In the genomic region with DNA sequence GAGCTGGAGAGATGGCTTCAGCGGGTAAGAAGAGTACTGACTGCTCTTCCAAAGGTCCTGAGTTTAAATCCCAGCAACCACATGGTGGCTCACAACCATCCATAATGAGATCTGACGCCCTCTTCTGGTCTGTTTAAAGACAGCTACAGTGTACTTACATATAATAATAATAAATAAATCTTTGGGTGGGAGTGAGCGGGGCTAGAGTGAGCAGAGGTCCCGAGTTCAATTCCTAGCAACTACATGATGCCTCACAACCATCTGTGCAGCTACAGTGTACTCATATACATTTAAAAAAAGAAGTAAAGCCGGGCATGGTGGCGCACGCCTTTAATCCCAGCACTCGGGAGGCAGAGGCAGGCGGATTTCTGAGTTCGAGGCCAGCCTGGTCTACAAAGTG, we compare ENCODE assay signal across 5 mouse cellular contexts.
DNase-seq lines count a peak whose midpoint lies in the region; ATAC-seq and TF ChIP-seq lines count a peak whose summit lies in the region.
"Not testable (repeated sequence)": the region's sequence is repeated elsewhere in the genome, so short reads cannot be mapped to it uniquely, and the experiment has no call there.

No protein-coding gene starts in this region.

- not testable (repeated sequence) for H3K9ac ChIP-seq in heart, adult 2 months (ENCODE audit: low read depth, low read length); kidney, postnatal 0 days (ENCODE audit: low read depth, low read length); midbrain, embryonic 11.5 days (ENCODE audit: low read length)

- H3K4me3 ChIP-seq in cerebellum, adult 2 months (replicated peaks; ENCODE audit: insufficient read depth, low read depth, low read length); heart, adult 2 months; kidney, postnatal 0 days (replicated peaks; ENCODE audit: low read depth, low read length); midbrain, embryonic 11.5 days (ENCODE audit: low read depth, low read length): not testable (repeated sequence)

- peak; percentile 53 for DNase-seq in R1 (ENCODE audit: low read depth, low spot score)
- DNase-seq in cerebellum, adult 2 months; heart, adult 2 months; kidney, postnatal 0 days (ENCODE audit: low spot score): not testable (repeated sequence)
- DNase-seq in midbrain, embryonic 11.5 days (ENCODE audit: low spot score, missing footprints), result peak; percentile 51

- 92% methylated on average over 10 of the region's 10 CpGs for WGBS in cerebellum, adult 2 months
- 93% methylated on average over 10 of the region's 10 CpGs for WGBS in heart, adult 2 months
- WGBS in kidney, postnatal 0 days, result 93% methylated on average over 10 of the region's 10 CpGs
- 94% methylated on average over 10 of the region's 10 CpGs for WGBS in midbrain, embryonic 11.5 days

- H3K9me3 ChIP-seq in kidney, postnatal 0 days (replicated peaks; ENCODE audit: low read length); midbrain, embryonic 11.5 days (ENCODE audit: control insufficient read depth, low read length): not testable (repeated sequence)

- H3K4me1 ChIP-seq in cerebellum, adult 2 months (ENCODE audit: control insufficient read depth, insufficient read depth, low read length), result peaks cover 18% of the 10 kb centered on the region
- peaks cover 28% of the 10 kb centered on the region for H3K4me1 ChIP-seq in heart, adult 2 months (ENCODE audit: control insufficient read depth, insufficient read depth, low read length)
- H3K4me1 ChIP-seq in kidney, postnatal 0 days (replicated peaks; ENCODE audit: insufficient read depth, low read length); midbrain, embryonic 11.5 days (ENCODE audit: control insufficient read depth, insufficient read depth, low read length): not testable (repeated sequence)

- not testable (repeated sequence) for H3K79me2 ChIP-seq in heart, adult 2 months (replicated peaks; ENCODE audit: control insufficient read depth, insufficient read depth, low read length)

- H3K27me3 ChIP-seq in cerebellum, adult 2 months (ENCODE audit: control insufficient read depth, insufficient read depth, low read length); heart, adult 2 months (ENCODE audit: control insufficient read depth, insufficient read depth, low read length); kidney, postnatal 0 days (ENCODE audit: insufficient read depth, low read length); midbrain, embryonic 11.5 days (ENCODE audit: control insufficient read depth, insufficient read depth, low read length): not testable (repeated sequence)

- not testable (repeated sequence) for TF ChIP-seq EP300 in heart, adult 2 months (IDR thresholded peaks at IDR 0.05; ENCODE audit: insufficient read depth, low read depth, low read length)

- ATAC-seq in kidney, postnatal 0 days (replicated peaks; ENCODE audit: low FRiP score, low read depth); midbrain, embryonic 11.5 days (ENCODE audit: low FRiP score): not testable (repeated sequence)

- TF ChIP-seq POLR2A in cerebellum, adult 2 months (IDR thresholded peaks at IDR 0.05; ENCODE audit: borderline replicate concordance, insufficient read depth, low read length); heart, adult 2 months (IDR thresholded peaks at IDR 0.05; ENCODE audit: insufficient read depth, low read depth, low read length): not testable (repeated sequence)

- not testable (repeated sequence) for TF ChIP-seq CTCF in cerebellum, adult 2 months (IDR thresholded peaks at IDR 0.05; ENCODE audit: borderline replicate concordance, insufficient read depth, low read depth, low read length)
- TF ChIP-seq CTCF in heart, adult 2 months (IDR thresholded peaks at IDR 0.05), result peak; percentile 25
- TF ChIP-seq CTCF in kidney, postnatal 0 days (IDR thresholded peaks at IDR 0.05; ENCODE audit: low read depth), result 0 out of 2 replicates have a peak, but pooled peaks have one; percentile 9

- intact Hi-C loops in heart, adult 2 months (cut with DNase I), result loop anchor here (5.0 kb wide), 3 partner anchors 55 to 165 kb away; no protein-coding TSS in a partner anchor

- H3K27ac ChIP-seq in cerebellum, adult 2 months (ENCODE audit: insufficient read depth, low read length), result peak overlapping the region; percentile 81; the same call in 1 of the 2 replicates
- H3K27ac ChIP-seq in heart, adult 2 months, result peak overlapping the region; percentile 70
- H3K27ac ChIP-seq in kidney, postnatal 0 days, result peak overlapping the region; percentile 62; the same call in 1 of the 2 replicates
- H3K27ac ChIP-seq in midbrain, embryonic 11.5 days (ENCODE audit: low read depth, low read length), result not testable (repeated sequence)

- H3K36me3 ChIP-seq in heart, adult 2 months (ENCODE audit: control insufficient read depth, insufficient read depth, low read length), result peaks cover 14% of the 10 kb centered on the region
- H3K36me3 ChIP-seq in kidney, postnatal 0 days (ENCODE audit: insufficient read depth, low read length); midbrain, embryonic 11.5 days (ENCODE audit: control insufficient read depth, insufficient read depth, low read length): not testable (repeated sequence)

- not testable (repeated sequence) for H3K4me2 ChIP-seq in kidney, postnatal 0 days (ENCODE audit: low read length); midbrain, embryonic 11.5 days
